Mouse (Mus musculus) Patski (cell line): ENCODE measurements around the gene Ccdc51. TPM values are rescaled to one million over a fixed set of nuclear protein-coding genes. Genes with fewer than 3 reads are reported as not detected.

Source experiments
- ATAC-seq: fragments of 100-300 bp; one replicate; pipeline ENCODE4 v1.8.0; 2021
- CTCF ChIA-PET: fragments of 350-600 bp; sonication (Branson Sonifier 250); formaldehyde crosslinking; loops from one replicate; lab custom pipeline; 2022; ENCODE audit warnings: inconsistent platforms; lab: Charles Lee
- POLR2A ChIA-PET: fragments of 350-600 bp; sonication (Branson Sonifier 250); formaldehyde crosslinking; loops from one replicate; lab custom pipeline; 2022; ENCODE audit warnings: antibody characterized with exemption, inconsistent platforms; lab: Charles Lee
- DNase-seq: peaks from one replicate; pipeline ENCODE4 v3.0.0-alpha.2; 2011; ENCODE audit warnings: low read depth, low spot score
- H3K27me3 ChIP-seq: fragments of 371-371 bp; one replicate; pipeline ENCODE4 v1.5.1; 2021
- CTCF ChIP-seq: fragments of 100-300 bp; IDR thresholded peaks from one replicate; pipeline ENCODE4 v1.5.1; 2021
- in situ Hi-C: fragments of 300-500 bp; cut with MboI; formaldehyde crosslinking; loops from 3 replicates; pipeline ENCODE4 v1.11.1; 2018; ENCODE audit warnings: low pct_unique_long_range_greater_than_20kb, mixed read lengths
- polyA plus RNA-seq: library from polyadenylated mRNA; unstranded; gene quantifications from one replicate; pipeline ENCODE4 v1.2.3, GENCODE M21; 2021

The Ccdc51 gene
- polyA plus RNA-seq, 1 experiment from 2014 or later = 8.4 TPM

- POLR2A ChIA-PET = interaction anchor here (1.1 kb wide), 1 partner anchor 9 kb away, joined by 3 read pairs; no protein-coding TSS in a partner anchor
- CTCF ChIA-PET = interaction anchor here (1.1 kb wide), 1 partner anchor 8 kb away, joined by 3 read pairs; no protein-coding TSS in a partner anchor
- ATAC-seq (no peak), DNase-seq (no peak)
- TF ChIP-seq CTCF = no peak
- in situ Hi-C loops = no loop called here
- peaks cover 36% of the 10 kb centered on the region for H3K27me3 ChIP-seq
Observed at GRCm38 (mm10) chr9:109096856-109097255, 14.6 kb downstream of the Ccdc51 start.

- DNase-seq (no peak), ATAC-seq (no peak)
- peaks cover 41% of the 10 kb centered on the region for H3K27me3 ChIP-seq
- in situ Hi-C loops = no loop called here
- ChIA-PET CTCF (interaction anchor here (1.1 kb wide), 1 partner anchor 9 kb away, joined by 3 read pairs; no protein-coding TSS in a partner anchor), POLR2A (interaction anchor here (1.1 kb wide), 1 partner anchor 9 kb away, joined by 3 read pairs; no protein-coding TSS in a partner anchor)
- no peak for TF ChIP-seq CTCF
Observed at GRCm38 (mm10) chr9:109097291-109097690, 15.0 kb downstream of the Ccdc51 start.

GRCm38 (mm10) chr9:109097831-109098230 lies 15.5 kb downstream of the Ccdc51 start:
- DNase-seq (no peak), ATAC-seq (no peak)

GRCm38 (mm10) chr9:109098366-109098765 lies 16.1 kb downstream of the Ccdc51 start:
- ATAC-seq (no peak), DNase-seq (no peak)
- no peak for TF ChIP-seq CTCF
- peaks cover 51% of the 10 kb centered on the region for H3K27me3 ChIP-seq
- in situ Hi-C loops = no loop called here
- ChIA-PET CTCF (no interaction called here), POLR2A (no interaction called here)

More at GRCm38 (mm10) chr9:109097831-109098230, 15.5 kb downstream of the Ccdc51 start:
- peaks cover 46% of the 10 kb centered on the region for H3K27me3 ChIP-seq
- TF ChIP-seq CTCF = no peak
- POLR2A ChIA-PET = no interaction called here
- CTCF ChIA-PET = interaction anchor here (1.1 kb wide), 1 partner anchor 9 kb away, joined by 3 read pairs; no protein-coding TSS in a partner anchor
- in situ Hi-C loops = no loop called here

- POLR2A ChIA-PET = no interaction called here
- in situ Hi-C loops = no loop called here
- DNase-seq = no peak
- H3K27me3 ChIP-seq = peaks cover 57% of the 10 kb centered on the region
- CTCF ChIA-PET = no interaction called here
- no peak for ATAC-seq
- no peak for TF ChIP-seq CTCF
Observed at GRCm38 (mm10) chr9:109098969-109099368, 16.7 kb downstream of the Ccdc51 start.

- peaks cover 71% of the 10 kb centered on the region for H3K27me3 ChIP-seq
- ATAC-seq = no peak
- CTCF ChIA-PET = interaction anchor here (1.6 kb wide), 1 partner anchor 22 kb away, joined by 5 read pairs; no protein-coding TSS in a partner anchor
- no peak for DNase-seq
- TF ChIP-seq CTCF = no peak
- POLR2A ChIA-PET = no interaction called here
- in situ Hi-C loops = no loop called here
Observed at GRCm38 (mm10) chr9:109100307-109100928, 18.1 kb downstream of the Ccdc51 start.

GRCm38 (mm10) chr9:109101933-109102445 lies 19.7 kb downstream of the Ccdc51 start:
- no peak for ATAC-seq
- TF ChIP-seq CTCF = no peak
- ChIA-PET CTCF (no interaction called here), POLR2A (no interaction called here)
- DNase-seq = no peak
- in situ Hi-C loops = no loop called here
- H3K27me3 ChIP-seq = peaks cover 67% of the 10 kb centered on the region

GRCm38 (mm10) chr9:109102541-109102940 lies 20.2 kb downstream of the Ccdc51 start:
- CTCF ChIA-PET = no interaction called here
- POLR2A ChIA-PET = no interaction called here
- no peak for TF ChIP-seq CTCF
- DNase-seq (no peak), ATAC-seq (no peak)
- in situ Hi-C loops = no loop called here
- H3K27me3 ChIP-seq = peaks cover 67% of the 10 kb centered on the region

- POLR2A ChIA-PET = no interaction called here
- no peak for TF ChIP-seq CTCF
- CTCF ChIA-PET = no interaction called here
- H3K27me3 ChIP-seq = peaks cover 67% of the 10 kb centered on the region
- no peak for ATAC-seq
- DNase-seq = no peak
- in situ Hi-C loops = no loop called here
Observed at GRCm38 (mm10) chr9:109103250-109103649, 21.0 kb downstream of the Ccdc51 start.

GRCm38 (mm10) chr9:109104083-109104482 lies 21.8 kb downstream of the Ccdc51 start:
- TF ChIP-seq CTCF = no peak
- ATAC-seq (no peak), DNase-seq (no peak)
- in situ Hi-C loops = no loop called here
- ChIA-PET POLR2A (no interaction called here), CTCF (no interaction called here)
- peaks cover 64% of the 10 kb centered on the region for H3K27me3 ChIP-seq

- POLR2A ChIA-PET = interaction anchor here (0.9 kb wide), 1 partner anchor 20 kb away, joined by 3 read pairs; no protein-coding TSS in a partner anchor
- TF ChIP-seq CTCF = no peak
- peaks cover 57% of the 10 kb centered on the region for H3K27me3 ChIP-seq
- ATAC-seq (no peak), DNase-seq (no peak)
- in situ Hi-C loops = no loop called here
- CTCF ChIA-PET = no interaction called here
Observed at GRCm38 (mm10) chr9:109105011-109105410, 22.7 kb downstream of the Ccdc51 start.
